Mouse (Mus musculus): ENCODE measurements around the gene Rpl34. TPM values are rescaled to one million over a fixed set of nuclear protein-coding genes. Genes with fewer than 3 reads are reported as not detected.

Gene Rpl34
- 2,689 and 3,227 TPM in 2 replicates for total RNA-seq (2014; fragmentation: Nextera tagmentation)
- total RNA-seq (2017), result 3,423 and 3,590 TPM in 2 replicates

DNA sequence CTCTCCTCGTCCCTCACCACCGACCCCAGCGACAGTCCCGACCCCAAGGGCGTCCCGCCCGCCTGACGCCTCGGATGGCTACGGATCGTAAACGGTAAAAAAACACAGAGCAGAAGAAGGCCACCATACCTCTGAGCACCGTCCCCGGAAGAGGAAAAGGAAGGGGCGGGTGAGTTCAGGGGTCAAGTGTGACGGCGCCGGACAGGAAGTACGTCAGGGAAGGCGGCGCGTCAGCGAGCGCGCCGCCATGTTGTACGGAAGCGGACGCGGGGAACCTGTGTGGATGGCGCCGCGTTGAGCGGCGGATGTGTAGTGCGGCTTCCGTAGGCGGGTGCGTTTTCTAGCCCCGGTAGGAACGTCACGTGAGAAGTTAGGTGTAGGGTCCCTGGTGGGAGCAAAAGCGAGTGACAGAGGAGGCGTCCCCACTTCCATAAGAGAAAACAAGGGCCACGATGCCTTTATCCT lies at the start of gene Rpl34:
Rpl34 (minus strand) TSS at position 210 of the 465 bp plus-strand sequence.
- ATAC-seq (replicated peaks; ENCODE audit: low FRiP score, low TSS enrichment, poor library complexity, severe bottlenecking), result peak; percentile 94

DNA sequence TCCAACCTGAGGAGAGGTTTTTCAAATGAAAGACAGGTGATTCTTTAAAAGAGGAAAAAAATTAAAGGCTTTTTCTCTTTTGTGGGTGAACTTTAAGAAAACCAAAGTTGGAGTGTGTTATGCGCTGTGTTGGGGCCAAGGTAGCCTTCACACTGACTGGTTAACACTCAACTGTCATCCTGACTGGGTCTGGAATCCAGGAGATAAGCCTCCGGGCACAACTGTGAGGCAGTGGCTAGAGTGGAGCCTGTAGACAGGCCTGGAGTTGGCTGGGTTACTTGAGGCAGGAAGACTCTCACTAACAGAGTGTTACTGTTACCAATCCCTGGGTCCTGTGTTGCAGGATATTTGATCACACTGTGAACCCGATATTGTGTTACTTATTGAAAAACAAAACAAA lies 38.0 kb upstream of the Rpl34 start:
- ATAC-seq (replicated peaks; ENCODE audit: low FRiP score, low TSS enrichment, poor library complexity, severe bottlenecking), result peak; percentile 73

DNA sequence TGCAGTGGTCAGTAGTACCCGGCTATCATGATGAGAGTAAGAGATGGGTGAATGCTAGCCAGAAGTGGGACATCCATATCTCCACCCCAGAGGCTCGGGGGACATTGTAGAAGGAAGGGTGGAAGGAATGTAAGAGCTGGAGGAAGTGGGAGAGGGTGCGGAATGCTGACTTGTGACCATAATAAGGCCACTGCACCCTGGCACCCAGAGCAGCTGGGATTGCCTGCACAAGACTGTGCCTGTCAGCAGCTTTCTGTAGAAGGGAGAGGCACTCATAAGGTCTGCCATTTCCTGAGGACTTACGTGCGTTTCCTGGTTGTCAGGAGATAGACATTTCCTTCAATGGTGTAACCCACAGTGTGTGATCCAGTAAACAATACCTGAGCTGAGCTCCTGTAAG lies 33.9 kb upstream of the Rpl34 start:
- ATAC-seq (replicated peaks; ENCODE audit: low FRiP score, low TSS enrichment, poor library complexity, severe bottlenecking), result no peak

DNA sequence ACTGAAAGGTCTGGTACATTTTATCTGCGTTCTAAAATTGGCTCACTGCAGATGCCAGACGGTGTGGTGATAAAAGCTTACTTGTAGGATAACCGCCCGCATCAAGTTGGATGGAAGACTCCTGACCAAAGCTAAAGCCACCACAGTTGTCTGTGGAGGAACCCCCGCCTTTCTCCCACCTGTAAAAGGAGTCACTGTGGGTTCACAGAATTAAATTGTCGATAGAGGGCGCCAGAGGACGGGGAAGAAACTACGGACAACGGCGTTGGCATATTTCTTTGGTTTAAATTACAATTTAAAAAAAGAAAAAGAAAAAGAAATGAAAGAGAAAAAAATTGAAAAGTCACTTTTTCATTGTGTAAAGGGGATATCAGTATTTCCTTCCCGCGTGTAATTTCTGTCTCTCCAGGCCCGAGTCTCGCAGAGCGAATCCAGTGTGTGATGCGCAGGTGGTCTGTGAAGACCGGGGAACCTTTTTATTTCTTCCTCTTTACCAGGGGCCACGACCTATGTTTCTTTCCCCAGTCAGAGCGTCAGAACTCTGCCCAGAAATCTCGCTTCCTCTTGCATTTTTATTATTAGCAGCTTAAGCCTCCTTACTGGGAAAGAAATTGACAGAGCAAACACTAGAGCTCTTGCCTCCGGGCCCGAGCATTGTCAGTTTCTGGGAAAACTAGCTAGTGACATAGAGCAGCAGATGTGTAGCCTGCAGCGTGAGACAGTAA lies 30.7 kb upstream of the Rpl34 start:
- peak; percentile 88 for ATAC-seq (replicated peaks; ENCODE audit: low FRiP score, low TSS enrichment, poor library complexity, severe bottlenecking)

DNA sequence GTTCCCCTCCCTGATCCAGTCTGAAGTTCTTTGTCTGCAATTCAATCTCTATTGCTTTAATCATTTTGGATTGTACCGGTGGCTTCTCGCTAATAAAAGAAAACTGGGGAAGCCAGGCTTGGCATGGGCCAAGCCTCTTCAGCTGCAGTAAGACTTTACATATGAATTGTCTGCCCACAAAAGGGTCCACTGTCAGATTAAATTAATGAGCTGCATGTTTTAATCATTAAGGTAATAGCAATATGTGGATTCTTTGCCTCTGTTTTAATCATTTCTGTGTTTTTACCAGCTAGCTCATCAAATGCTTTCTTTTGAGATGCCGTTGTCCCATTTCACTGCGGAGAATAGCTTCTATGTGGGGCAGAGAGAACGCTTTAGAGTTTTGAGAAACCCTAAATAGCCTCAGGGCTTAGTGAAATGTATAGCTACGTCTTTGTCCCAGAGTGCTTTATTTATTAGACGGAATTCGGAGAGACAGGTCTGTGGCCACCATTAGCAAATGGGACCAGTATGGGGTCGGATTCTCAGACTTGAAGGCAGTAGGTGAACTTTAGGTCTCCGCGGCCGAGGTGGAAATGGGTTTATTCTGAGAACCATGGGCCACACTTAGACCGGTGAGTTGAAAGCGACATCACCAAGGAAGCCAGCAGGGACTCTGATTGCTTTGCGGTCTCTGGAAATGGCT lies 28.1 kb upstream of the Rpl34 start:
- ATAC-seq (replicated peaks; ENCODE audit: low FRiP score, low TSS enrichment, poor library complexity, severe bottlenecking), result no peak

DNA sequence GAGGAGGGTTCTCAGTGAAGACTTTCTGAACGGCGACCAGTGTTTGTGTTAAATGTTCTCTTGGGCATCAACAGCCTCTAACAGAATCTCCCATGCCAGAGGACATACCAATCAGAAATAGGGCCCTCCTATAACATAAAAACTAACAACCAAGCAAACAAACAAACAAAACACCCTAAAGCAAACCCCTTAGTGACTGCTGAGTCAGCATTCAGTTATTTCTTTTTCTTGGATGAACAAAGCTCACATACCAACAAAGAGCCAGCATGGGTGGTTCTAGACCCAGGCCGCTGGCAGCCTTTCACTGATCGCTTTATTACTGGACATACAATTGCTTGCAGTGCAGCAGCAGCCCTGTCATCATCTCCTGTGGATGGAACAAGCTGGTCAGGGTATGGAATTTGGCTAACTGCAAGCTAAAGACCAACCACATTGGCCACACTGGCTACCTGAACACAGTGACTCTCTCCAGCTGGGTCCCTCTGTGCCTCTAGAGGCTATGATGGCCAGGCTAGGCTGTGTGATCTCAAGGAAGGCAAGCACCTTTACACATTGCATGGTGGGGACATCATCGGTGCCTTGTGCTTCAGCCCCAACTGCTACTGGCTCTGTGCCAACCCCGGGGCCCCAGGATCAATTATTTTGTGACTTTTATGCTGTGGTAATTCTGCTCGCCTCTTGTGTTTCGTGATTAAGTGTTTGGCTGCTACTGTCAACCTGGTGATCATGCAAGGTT lies 27.1 kb upstream of the Rpl34 start:
- no peak for ATAC-seq (replicated peaks; ENCODE audit: low FRiP score, low TSS enrichment, poor library complexity, severe bottlenecking)

DNA sequence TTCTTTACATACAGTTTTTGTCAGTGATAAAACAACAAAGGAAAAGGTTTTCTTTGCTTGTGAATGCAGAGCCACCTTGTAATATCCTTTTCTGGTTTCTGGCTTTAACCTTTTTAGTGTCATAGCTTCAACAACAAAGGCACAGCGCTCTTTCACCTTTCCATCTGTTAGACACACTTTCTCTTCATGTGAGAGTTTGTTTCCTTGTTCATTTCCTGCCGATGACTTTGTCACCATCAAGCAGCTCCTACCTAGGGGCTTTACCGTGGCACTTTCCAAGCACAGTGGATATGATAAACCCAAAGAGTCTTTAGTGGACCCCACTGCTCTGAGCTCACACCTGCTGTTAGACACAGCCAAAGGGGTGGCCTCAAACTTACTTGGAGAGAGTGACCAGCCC lies 19.0 kb upstream of the Rpl34 start:
- no peak for ATAC-seq (replicated peaks; ENCODE audit: low FRiP score, low TSS enrichment, poor library complexity, severe bottlenecking)

DNA sequence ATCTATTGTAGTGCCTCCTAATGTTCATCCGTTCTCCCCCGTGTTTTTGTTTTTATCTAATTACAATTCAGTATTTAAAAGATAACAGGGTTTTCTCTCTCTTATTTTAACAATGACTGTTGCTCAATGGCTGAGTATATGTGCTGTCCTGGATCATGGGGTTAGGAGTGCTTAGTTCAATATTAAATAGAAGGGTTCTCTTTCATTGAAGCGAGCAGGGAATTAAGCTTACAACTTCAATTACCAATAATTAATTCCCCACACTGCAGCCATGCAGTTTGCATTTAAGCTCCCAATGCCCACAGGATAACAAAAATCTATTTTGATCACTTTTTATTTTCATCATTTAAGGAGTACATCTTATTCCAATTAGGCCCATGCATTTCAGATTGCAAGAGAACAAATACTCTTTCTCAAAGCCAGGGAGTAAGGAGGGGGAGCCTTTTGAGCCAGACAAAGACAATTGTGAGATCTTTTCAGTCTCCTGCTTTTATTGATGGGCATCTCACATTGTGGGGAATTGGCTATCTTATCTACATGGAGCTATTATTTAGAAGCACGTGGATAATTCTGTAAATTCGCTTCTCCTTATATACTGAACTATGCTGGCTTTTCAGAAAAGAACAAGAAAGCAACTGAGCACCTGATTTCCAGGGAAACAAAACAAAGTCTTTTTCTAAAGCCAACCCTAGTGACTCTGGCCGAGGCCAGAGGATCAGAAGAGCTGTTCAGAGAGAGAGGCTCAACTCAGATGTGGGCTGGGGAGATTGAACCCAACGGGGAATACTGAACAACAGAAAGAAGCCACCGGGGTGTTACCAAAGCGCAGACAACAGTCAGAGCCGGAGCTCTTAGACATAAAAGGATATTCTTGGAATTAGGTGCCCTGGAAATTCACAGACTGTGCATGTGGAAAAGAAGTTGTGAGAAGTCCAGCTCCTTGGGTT lies 16.7 kb upstream of the Rpl34 start:
- no peak for ATAC-seq (replicated peaks; ENCODE audit: low FRiP score, low TSS enrichment, poor library complexity, severe bottlenecking)

DNA sequence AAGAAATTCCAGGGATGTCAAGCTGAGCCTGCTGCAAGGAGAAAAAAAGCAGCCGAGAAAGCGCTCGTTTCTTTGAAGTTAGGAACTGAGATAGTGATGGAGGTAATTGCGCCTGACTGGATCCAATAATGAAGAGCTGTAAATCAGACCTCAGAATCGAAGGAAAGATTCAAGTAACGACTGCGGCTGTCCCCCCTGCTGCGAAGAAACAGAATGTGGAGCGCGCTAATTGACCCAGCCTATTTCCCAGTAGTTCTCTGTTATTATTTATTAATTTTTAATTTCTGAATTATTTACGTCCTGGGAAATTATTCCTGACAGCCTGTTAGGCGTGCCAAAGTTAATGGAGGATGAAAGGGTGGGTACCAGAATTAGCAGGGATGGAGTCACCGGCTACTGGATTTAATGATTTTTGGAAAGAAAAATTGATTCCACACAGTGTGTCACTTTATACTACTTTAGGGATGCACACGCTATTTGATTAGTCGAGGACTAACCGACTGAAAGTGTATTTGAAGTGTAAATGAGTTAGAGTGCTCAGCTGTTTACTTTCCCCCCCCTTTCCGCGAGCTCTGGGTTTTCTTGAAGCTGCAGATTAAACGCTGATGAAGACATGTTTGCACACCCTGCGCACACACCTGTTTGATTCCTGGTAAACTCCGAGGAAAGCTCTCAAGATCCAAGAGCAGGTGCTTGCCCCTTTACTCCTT lies 7.6 kb upstream of the Rpl34 start:
- no peak for ATAC-seq (replicated peaks; ENCODE audit: low FRiP score, low TSS enrichment, poor library complexity, severe bottlenecking)

DNA sequence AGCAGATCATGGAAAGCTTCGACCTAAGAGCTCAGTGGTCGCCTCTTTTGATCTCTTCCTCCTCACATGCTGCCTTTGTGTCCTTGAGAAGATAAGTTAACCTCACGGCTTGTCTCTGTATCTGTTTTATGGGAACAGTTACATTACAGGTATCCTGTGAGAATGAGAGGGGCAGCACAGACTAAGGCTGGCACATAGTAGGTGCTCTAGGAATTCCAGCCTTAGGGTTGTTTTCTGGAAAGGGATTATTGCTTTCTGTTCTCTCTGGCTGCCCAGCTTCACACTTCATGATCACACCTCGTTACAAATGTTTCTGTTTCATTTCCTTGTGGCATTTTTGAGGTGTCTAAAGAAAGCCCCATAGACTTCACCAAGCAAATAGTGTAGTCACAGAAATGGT lies 6.6 kb upstream of the Rpl34 start:
- no peak for ATAC-seq (replicated peaks; ENCODE audit: low FRiP score, low TSS enrichment, poor library complexity, severe bottlenecking)

DNA sequence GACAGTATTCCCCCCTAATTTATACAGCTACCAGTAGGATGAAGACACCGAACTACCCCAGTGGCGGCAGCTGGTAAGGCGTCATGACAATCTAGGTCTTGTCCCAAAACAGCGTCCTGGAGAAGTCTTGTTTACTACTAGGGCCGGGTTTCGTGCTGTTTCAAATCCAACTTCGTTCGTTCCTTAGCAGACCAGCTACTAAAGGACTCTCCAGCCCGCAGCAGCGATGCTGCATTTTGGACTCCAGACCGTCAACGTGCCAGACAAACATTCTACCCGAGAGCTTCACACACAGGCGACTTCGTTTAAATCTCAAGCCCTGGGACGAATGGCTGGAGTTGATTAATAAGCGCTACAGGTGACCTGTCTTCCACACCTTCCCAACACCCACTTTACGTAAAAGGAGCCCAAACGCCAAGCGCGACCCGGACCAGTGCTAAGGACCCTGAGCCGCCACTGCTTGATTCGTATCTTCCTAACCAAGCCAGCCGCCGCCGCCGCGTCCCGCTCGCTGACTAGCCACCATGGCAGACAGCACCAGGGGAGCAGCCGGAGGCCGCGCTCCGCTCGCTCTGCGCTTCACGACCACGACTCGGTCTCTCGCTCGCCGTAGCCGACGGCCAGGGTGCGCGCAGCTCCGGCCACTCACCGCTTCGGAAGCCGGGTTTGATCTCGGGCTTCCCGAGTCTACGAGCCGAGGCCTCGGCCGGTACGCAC lies 568 bp downstream of the Rpl34 start:
- ATAC-seq (replicated peaks; ENCODE audit: low FRiP score, low TSS enrichment, poor library complexity, severe bottlenecking), result peak; percentile 50

DNA sequence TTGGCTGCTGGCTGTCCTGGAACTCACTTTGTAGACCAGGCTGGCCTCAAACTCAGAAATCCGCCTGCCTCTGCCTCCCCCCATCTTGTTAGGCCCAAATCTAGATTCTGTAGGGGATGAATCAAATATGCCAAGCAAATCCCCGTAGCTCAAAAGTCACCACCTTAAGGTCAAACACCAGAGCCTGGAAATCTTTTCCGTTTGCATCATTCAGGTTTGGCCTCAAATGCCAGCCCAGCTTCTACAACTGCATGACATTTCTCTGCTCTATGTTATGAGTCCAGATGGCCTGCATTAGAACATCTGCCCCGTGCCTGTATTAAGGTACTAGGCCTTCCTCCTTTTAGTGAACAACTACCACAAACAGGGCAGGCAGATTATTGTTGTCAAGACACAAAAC lies 2.5 kb downstream of the Rpl34 start:
- ATAC-seq (replicated peaks; ENCODE audit: low FRiP score, low TSS enrichment, poor library complexity, severe bottlenecking), result no peak

DNA sequence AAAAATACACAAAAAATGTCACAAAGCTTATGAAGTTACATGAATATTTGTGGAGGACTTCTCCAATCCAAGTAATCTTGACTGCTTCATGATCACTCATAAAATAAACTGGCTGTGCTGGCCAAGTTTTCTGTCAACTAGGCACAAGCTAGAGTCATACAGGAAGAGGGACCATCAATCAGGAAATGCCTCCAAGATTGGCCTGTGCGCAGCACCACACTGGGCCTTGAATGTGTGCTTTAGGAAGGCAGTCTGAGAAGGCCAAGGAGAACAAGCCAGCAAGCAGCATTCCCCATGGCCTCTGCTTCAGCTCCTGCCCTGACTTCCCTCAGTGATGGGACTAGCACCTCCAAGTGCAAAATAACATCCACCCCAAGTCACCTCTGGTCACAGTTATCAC lies 3.2 kb downstream of the Rpl34 start:
- ATAC-seq (replicated peaks; ENCODE audit: low FRiP score, low TSS enrichment, poor library complexity, severe bottlenecking), result no peak

DNA sequence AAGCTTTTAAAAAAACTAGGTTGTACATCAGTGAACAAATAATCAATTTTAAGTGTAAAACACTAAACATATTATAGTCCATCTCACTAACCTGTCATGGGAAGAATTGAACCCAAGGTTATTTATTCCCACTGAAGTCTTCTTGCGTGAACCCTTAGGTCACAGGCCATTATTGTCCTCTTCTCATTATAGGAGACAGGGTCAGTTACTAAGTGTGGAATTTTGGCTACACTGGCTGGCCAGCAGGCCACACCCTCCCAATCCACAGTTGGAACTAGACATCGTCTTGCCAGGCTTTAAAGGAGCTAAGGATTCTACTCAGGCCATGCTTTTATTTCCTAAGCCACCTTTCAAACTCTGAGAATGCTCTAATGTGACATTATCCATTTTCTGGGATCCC lies 4.5 kb downstream of the Rpl34 start:
- ATAC-seq (replicated peaks; ENCODE audit: low FRiP score, low TSS enrichment, poor library complexity, severe bottlenecking), result no peak

DNA sequence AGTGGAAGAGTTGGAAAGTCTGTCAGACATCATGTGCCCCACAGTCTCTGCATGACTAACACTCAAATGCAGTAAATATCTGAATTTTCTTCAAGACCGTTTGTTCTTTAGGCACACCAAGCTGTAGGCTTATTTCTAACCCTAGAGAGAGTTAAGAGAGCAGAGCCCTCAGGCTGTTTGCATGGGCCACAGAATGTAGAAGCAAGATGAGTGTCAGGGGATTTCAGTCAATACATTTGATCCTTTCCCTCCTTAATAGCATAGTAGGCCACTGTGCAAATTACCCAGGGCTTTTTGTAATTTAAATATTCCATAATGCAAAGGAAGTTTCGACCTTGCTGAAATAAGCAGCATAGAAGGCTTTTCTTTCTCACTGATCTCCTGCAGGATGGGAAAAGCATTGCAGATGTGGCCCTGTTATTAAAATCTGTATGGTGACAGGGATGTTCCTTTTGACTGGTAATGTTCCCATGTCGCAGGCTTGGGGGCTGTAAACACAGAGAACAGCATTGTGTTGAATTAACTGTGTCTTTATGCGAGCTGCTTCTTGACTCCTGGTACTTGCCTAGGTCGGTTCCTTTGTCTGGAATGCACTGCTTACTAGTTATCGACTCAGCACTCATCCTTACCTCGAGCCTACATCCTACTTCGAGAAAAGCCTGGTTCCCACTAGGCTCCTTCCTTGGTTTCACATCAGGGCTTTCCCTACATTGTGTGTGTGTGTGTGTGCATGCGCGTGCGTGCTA lies 7.3 kb downstream of the Rpl34 start:
- ATAC-seq (replicated peaks; ENCODE audit: low FRiP score, low TSS enrichment, poor library complexity, severe bottlenecking), result no peak

DNA sequence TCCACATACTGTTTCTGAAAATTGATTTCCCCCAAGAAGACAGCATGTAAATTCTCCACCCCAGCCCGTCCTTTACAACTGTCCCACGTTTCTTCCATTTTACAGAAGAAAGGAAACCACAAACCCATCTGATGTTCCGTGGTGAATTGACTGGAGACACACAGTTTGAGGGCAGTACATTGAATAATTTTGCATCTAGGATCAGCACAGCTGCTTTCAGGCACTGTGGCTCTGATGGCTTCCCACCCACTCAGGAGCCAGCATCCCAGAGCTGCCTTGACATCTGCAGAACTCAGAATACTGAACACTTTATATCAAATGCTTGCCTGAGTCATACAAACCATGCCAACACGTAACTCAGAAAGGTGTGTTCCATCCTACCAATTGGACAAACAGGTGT lies 10.0 kb downstream of the Rpl34 start:
- no peak for ATAC-seq (replicated peaks; ENCODE audit: low FRiP score, low TSS enrichment, poor library complexity, severe bottlenecking)

DNA sequence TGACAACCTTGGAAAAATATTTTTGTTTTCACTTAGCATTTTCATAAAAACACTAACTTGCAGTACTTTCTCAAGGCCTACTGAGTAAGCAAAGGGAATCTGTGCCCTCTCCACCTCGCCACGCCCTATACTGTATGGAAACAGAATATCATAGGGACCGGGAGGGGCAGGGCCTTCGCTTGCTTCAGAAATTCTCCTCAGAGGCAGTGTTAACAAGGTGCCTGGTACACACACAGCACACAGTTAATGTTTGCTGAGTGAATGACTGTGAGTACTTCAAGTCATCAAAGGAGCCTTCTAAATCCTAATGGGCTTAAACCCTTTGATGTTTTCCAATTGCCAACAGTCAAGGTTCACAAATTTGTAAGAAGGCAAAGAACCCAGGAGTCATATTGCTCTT lies 11.3 kb downstream of the Rpl34 start:
- no peak for ATAC-seq (replicated peaks; ENCODE audit: low FRiP score, low TSS enrichment, poor library complexity, severe bottlenecking)

DNA sequence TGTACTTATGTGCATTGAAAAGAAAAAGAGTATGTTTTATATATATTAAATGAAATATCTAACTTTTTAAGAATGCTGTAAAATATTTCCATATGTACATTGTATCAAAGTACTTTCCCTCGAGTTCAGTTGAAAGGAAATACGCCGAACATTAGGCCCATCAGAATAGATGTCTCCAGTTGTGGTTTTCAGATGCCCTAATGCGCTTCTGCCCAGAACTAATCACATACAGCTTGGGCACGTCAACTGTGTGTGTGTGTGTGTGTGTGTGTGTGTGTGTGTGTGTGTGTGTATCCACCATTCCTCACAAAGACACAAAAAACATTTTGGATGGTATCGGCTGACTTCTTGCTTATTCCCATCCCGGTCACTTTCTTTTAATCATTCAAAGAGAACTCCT lies 13.6 kb downstream of the Rpl34 start:
- no peak for ATAC-seq (replicated peaks; ENCODE audit: low FRiP score, low TSS enrichment, poor library complexity, severe bottlenecking)

All from megakaryocyte-erythroid progenitor cell, adult 5-6 weeks (primary cell).